Mouse (Mus musculus) cerebellum, postnatal 10 days (tissue): Measurements from ENCODE around the gene Pth2.
A peak's percentile ranks its signal among the peaks of the same experiment; 100 is the strongest.

Experiments
- DNase-seq, 2 experiments: peaks; one replicate each; pipeline ENCODE4 v3.0.0; 2021; ENCODE audit warnings: mixed read lengths in 2 of 2

The Pth2 gene

GRCm38 (mm10) chr7:45174567-45175280 is 6.1 kb upstream of the Pth2 start:
- no peak for DNase-seq

DNA sequence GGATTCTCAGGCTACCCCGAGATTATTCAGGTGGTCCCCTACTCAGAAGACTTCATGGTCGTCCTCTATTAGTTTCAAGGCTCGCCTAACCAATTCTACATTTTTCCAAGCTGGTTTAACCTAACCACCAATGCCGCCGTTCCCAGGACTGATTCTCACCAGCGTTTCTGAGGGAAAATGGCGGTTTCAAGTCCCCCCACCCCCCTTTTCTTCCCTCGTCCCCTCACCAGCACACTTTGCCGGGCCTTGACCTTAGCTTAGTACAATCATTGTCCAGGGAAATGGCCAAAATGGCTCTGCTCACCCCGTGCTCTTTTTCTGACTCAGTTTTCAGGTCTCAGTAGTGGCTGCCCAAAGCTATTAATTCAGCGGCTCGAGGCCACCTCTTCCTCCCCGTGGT is 5.4 kb upstream of the Pth2 start:
- no peak for DNase-seq

- DNase-seq, result no peak
These were observed 4.9 kb upstream of the Pth2 start for GRCm38 (mm10) chr7:45175929-45176328.

DNA sequence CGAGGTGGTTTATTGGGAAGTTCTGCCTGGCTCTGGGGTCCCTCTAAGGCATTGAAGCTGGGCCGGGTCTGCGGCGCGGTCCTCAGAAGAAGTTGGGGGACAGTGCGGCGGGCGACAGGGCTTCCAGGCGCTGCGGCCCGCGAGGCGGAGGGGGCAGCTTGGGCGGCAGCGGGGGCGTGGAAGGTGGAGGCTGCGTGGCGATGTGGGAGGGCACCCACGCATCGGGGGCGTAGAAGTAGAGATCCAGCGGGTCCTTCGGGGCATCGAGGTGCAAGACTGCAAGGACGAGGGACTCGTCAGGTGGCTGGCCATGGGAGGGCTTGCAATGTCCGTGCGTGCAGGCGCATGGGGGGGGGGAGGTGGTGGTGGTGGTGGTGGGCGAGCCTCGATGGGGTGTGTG is 4.4 kb upstream of the Pth2 start:
- no peak for DNase-seq

- DNase-seq, result no peak
These were observed 2.2 kb upstream of the Pth2 start for GRCm38 (mm10) chr7:45178550-45178949.

DNA sequence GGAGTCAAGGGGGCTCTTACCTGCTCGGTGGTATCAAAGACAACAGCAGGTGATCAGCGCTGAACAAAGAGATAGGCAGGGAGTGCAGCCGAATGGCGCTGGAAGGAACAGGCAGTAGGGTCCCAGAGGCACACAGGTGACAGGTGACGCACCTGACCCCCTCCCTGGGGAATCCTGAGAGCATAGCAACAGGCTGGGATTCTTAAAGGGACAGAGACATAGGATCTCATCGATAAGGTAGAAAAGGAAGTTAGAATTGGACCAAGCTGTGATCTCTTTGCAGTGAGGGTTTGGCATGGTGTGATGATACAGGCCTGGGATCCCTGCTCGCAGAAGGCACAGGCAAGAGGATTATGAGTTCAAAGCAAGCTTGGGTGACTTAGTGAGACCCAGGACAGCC is 1.3 kb upstream of the Pth2 start, which contains the start of gene Gfy:
TSS of gene Gfy (minus strand) at position 101 of the 400 bp plus-strand sequence.
- no peak for DNase-seq

DNA sequence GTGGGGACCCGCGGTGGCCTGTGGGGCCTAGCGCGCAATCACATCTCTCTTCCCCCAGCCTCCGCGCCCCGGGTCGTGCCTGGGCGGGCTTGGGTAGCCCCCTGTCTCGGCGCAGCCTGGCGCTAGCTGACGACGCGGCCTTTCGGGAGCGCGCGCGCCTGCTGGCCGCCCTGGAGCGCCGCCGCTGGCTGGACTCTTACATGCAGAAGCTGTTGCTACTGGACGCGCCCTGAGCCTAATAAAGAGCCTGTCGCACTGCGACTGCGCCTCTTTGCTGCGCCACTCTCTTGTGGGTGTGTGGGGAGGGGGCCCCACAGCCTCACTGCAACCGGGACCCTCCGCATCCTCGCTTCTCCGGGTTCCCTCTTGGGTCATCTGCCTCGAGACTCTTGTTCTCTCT is 745 bp downstream of the Pth2 start:
- DNase-seq, result no peak

DNA sequence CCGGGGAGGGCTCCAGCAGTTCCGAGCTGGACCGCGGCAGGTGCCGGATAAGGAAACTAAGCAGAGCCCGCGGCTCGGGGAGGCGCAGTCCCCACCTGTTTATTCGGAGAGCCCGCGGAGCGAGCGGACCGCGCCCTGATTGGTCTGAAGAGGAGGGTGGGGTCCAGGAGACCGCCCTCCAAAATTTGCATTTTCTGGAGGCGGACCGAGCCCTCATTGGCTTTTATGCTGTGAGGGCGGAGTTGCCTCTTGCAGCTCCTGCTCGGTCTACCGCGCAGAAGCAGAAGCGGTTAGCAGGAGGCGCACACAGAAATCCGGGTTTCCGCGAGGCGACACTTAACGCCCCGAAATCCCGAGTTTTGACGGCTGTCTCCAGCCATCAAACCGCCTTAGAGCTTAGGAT is 1.4 kb downstream of the Pth2 start:
- DNase-seq, result peak; percentile 89 to 91

- DNase-seq, result no peak
These were observed 1.8 kb downstream of the Pth2 start for GRCm38 (mm10) chr7:45182606-45183005.

- DNase-seq, result no peak
These were observed 2.9 kb downstream of the Pth2 start for GRCm38 (mm10) chr7:45183672-45184071.

DNA sequence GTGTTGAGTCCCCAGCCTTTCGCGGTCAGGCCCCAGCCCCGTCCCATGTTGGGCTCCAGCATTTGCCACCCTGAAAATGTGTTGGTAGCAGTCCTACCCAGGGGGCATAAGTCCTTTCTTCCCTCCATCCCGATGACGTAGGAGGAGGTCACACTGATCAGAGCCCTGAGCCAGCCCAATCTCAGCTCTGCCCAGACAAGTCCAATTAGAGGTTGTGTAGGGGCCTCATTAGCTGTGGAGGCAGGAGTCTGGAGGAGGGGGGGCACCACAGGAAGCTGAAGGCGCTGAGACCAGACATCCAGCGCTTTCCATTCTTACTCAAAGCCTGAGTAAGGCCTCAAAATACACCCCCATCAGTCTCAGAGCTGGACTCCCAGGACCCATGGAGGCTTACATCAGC is 5.1 kb downstream of the Pth2 start:
- no peak for DNase-seq

- DNase-seq, result no peak
These were observed 8.8 kb downstream of the Pth2 start for GRCm38 (mm10) chr7:45189600-45189999.

- DNase-seq, result no peak
These were observed 9.4 kb downstream of the Pth2 start for GRCm38 (mm10) chr7:45190186-45190585.

- no peak for DNase-seq
These were observed 10.4 kb downstream of the Pth2 start for GRCm38 (mm10) chr7:45191161-45191560.

DNA sequence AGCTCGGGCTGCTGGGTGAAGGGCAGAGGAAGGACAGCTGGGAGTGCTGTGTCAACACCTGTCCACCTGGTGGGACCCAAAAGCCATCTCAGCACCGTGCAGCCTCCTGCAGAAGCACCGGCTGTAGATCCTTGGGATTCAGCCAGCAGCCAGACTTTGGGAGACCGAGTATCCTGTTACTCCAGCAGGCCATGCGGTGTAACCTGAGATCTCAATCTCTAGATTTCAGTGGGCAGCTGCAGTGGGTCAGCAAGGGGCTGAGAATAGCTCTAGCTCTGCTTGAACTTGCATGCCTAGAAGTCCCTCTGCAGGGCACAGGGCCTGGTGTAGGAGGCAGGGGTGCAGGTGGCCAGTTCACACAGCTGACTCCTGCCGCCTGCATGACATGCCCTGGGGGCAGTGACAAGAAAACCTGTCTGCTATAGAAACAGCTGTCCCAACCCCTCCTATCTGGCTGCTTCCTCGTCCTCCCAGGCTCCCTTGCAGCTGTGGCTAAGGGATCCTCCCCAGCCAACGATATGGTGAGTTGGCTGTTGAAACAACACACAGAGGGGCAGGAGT is 11.1 kb downstream of the Pth2 start:
- peak; percentile 90 to 93 for DNase-seq

DNA sequence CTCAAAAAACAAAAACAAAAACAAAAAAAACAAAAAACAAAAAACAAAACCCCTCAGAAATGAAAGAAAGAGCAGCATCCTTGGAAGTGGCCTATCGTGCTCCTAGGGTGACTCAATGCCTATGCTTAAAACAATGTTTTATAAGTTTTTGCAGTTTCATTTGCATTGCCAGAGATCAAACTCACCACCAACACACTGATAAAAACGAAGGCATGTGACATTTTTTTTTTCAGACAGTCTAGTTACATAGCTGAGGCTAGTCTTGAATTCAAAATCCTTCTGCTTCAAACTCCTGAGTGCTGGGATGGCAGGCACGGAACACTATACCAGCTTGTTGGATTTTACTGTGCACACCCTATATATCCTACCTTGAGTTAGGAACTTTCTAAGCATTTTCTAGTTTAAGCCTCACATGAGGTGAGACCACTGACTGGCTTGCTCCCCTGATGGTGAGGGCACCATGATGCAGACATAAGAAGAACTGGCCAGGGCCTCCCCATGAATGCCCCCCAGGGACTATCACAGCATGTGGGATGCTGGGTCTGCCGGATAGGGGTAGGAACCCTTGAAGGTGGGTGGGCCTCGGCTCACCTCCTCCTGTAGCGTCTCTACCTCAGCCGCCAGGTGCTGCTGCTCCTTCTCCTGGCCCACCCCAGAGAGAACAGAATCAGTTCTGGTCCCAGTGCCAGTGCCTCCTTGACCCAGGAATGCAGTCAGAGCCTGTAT is 12.0 kb downstream of the Pth2 start:
- DNase-seq, result peak in 1 of 2 experiments; percentile 50

DNA sequence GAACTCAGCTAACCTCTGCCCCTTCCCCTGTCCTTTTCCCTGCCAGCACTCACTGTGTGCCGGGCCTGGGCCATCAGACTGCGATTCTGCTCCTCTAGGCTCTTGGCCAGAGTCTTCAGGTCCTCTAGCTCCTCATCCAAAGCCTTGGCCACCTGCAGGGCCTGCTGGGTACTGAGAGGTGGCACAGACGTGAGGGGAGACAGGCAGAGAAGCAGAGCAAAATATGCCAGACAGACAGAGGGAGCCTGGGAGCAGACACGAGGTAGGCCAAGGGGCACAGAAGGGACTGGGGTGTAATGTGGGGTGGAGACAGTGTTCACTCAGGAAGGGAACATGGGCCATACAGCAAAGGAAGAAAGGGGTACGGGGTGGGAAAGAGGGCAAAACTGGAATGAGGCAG is 12.6 kb downstream of the Pth2 start:
- DNase-seq, result peak; percentile 82 to 87

DNA sequence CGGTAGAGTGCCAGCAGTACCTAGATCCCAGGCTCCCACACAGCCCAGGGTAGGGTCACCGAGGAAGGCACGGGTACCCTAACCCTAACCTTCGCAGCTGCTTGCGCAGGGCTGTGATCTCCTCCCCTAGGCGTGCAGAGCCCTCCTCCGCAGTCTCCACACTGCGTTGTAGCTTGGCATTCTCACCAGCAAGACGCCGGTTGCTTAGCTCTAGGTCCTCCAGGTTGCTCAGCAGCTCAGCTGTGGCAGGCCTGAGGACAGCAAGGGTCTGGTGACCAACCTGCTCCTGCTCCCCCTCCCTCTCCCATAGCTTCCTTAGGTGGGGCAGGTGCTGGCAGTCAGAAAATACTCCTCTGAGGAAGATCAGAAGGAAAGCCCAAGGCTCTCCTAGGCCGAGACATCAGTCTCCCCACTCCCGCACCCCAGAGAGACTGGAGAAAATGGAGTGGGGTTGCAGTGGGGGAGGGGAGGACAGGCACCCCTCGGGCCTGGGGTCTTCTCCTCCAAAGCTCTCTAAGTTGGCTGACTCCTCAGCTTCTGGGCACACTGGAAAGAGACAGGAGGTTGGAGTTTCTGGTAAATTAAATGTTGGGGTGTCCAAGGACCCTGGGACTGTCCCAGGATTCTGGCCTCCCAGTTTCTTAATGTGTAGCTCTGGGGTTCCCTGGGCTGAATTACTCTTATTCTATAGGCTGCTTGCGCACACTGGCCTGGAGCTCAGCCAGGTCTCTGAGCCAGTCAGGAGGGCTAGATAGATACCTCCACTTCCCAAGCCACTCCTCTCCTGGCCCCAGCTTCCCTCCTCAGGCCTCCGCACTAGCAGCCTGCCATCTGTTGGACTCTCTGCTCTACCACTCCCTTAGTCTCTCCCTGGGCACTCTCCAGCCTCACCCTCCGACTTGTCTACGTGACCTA is 13.3 kb downstream of the Pth2 start:
- peak; percentile 65 to 67 for DNase-seq

DNA sequence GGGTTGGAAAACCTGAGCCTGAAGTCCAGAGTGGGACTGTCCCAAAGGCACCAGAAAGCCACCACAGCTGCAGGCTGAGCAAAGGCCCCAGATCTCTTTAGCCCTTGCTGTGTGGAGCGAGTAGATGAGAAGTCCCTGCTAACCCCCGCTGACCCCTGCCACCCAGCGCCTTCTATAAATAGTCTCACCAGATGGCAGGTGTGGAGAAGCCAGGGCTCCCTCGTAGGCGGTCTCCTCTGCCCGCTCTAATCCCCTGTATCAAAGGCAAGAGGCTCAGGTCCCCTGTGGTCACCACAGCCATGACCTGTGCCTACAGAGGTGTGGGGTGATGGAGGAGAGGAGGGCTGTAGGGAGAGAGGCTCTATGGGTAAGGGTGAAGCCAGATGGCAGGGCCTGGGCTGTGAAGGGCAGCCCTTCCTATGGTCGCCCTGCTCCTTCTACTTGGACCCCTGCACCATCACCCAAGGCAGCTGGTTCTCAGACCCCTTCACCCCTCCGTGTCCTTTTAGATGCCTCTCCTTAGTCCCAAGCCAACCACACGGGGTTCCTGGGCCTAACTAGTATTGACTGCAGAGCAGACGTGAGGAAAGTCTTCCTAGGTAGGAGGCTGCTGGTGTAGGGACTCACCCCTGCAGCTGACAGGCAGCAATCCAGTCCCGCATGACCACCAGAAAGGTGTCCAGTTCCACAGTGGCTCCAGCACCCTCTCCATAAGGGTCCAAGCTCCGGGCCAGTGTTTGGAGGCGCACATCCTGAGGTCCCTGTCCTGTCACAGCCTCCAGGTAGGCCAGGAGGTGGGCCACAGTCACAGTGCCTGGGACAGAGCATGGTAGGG is 14.8 kb downstream of the Pth2 start:
- DNase-seq, result peak; percentile 54 to 61

GRCm38 (mm10) chr7:45196176-45196535 is 15.4 kb downstream of the Pth2 start:
- DNase-seq, result no peak

- peak in 1 of 2 experiments; percentile 19 for DNase-seq
These were observed 16.2 kb downstream of the Pth2 start for GRCm38 (mm10) chr7:45196994-45197393.

DNA sequence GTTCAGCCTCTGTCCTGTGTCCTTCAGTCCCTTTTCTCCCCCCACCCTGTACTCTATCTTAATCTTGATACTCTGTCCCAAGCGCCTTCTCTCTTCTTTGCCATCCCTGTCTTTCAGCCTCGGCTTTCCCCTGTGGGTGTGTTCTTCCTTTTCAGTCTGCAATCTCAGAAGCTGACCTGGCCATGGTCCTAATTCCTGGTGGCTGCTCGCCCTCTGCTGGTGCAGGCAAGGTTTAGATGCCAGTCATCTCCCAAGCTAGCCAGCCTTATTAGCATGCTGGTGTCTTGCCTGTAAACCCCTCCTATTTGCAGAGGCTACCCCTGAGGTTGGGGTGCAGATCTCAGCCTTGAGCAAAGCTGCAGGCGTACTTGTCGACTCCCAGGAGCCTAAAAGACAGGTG is 17.6 kb downstream of the Pth2 start:
- peak; percentile 96 to 97 for DNase-seq
